9 mouse cellular contexts compared by ENCODE assay signal in genomic region chr4:83794315-83794922, GRCm38 (mm10).
DNase-seq lines count a peak whose midpoint lies in the region; ATAC-seq and TF ChIP-seq lines count a peak whose summit lies in the region.
"Had no signal": no experiment of that assay in that cellular context is flagged by ENCODE, and none has a peak within 500 bp of the region (broad histone marks: within the 10 kb centered on the region; RNA-seq: fewer than 3 reads in every experiment).

No protein-coding gene starts in this region.

- DNase-seq in CH12.LX (ENCODE audit: extremely low read depth): peak; percentile 49
- peak; percentile 74 for DNase-seq in adipocyte (ENCODE audit: low spot score)
- peak; percentile 87 for DNase-seq in embryonic facial prominence, embryonic 11.5 days (ENCODE audit: low spot score)
- peak; percentile 47 to 58 for DNase-seq in heart, postnatal 14 days
- peak; percentile 67 to 75 for DNase-seq in kidney, postnatal 4 days
- peak; percentile 75 for DNase-seq in lung, postnatal 0 days (ENCODE audit: low spot score)
- DNase-seq in retina, postnatal 1 day: peak; percentile 81

- WGBS in embryonic facial prominence, embryonic 11.5 days: 14% methylated on average over 9 of the region's 9 CpGs
- WGBS in lung, postnatal 0 days: 24% methylated on average over 9 of the region's 9 CpGs

- H3K9me3 ChIP-seq in CH12.LX (replicated peaks; ENCODE audit: low read length): no peaks in the 10 kb centered on the region
- no peaks in the 10 kb centered on the region for H3K9me3 ChIP-seq in embryonic facial prominence, embryonic 11.5 days (replicated peaks; ENCODE audit: control insufficient read depth, low read length)
- no peaks in the 10 kb centered on the region for H3K9me3 ChIP-seq in lung, postnatal 0 days (ENCODE audit: low read length)
- H3K9me3 ChIP-seq: limb, embryonic 15.5 days had no signal

- TF ChIP-seq RAD21 in CH12.LX (IDR thresholded peaks at IDR 0.05; ENCODE audit: low read depth, low read length): peak; percentile 76

- H3K27me3 ChIP-seq in CH12.LX (replicated peaks): no peaks in the 10 kb centered on the region
- H3K27me3 ChIP-seq in embryonic facial prominence, embryonic 11.5 days (ENCODE audit: control insufficient read depth, insufficient read depth, low read length): no peaks in the 10 kb centered on the region
- H3K27me3 ChIP-seq in lung, postnatal 0 days (replicated peaks; ENCODE audit: insufficient read depth, low read length): no peaks in the 10 kb centered on the region

- no peak overlapping the region for H3K9ac ChIP-seq in CH12.LX (ENCODE audit: insufficient read depth, low read depth)
- no peak overlapping the region for H3K9ac ChIP-seq in embryonic facial prominence, embryonic 11.5 days (replicated peaks; ENCODE audit: low read length)
- H3K9ac ChIP-seq in lung, postnatal 0 days (replicated peaks; ENCODE audit: low read depth): no peak overlapping the region
- H3K9ac ChIP-seq: limb, embryonic 15.5 days had no signal

- H3K79me2 ChIP-seq in CH12.LX (replicated peaks; ENCODE audit: control insufficient read depth, extremely low read depth, insufficient read depth, poor library complexity, severe bottlenecking): no peaks in the 10 kb centered on the region

- TF ChIP-seq CTCF in CH12.LX (conservative IDR thresholded peaks at IDR 0.05 in 1 of 2, IDR thresholded peaks at IDR 0.05 in 1 of 2; ENCODE audit: low read depth in 2 of 2, low read length in 2 of 2): peak; percentile 58 to 71
- peak; percentile 82 for TF ChIP-seq CTCF in lung, postnatal 0 days (IDR thresholded peaks at IDR 0.05)

- H3K4me2 ChIP-seq in CH12.LX (ENCODE audit: insufficient read depth, low read depth, poor library complexity, severe bottlenecking): no peak overlapping the region
- no peak overlapping the region for H3K4me2 ChIP-seq in embryonic facial prominence, embryonic 11.5 days (ENCODE audit: low read depth, low read length)
- H3K4me2 ChIP-seq in lung, postnatal 0 days (replicated peaks; ENCODE audit: low read depth, low read length): no peak overlapping the region
- H3K4me2 ChIP-seq: limb, embryonic 15.5 days had no signal

- in situ Hi-C loops in CH12.LX (cut with MboI; ENCODE audit: low pct_ligation_motif_present, low pct_unique_long_range_greater_than_20kb, low sequenced_read_pairs): no loop called here

- no peak for TF ChIP-seq EP300 in CH12.LX (IDR thresholded peaks at IDR 0.05; ENCODE audit: low read length)
- TF ChIP-seq EP300 in lung, postnatal 0 days (IDR thresholded peaks at IDR 0.05): no peak

- intact Hi-C loops in heart, postnatal 14 days (cut with DNase I): loop anchor here (2.0 to 10.0 kb wide), 5 partner anchors 110 to 1302 kb away; no protein-coding TSS in a partner anchor

- H3K27ac ChIP-seq in CH12.LX (ENCODE audit: insufficient read depth, low read depth): no peak overlapping the region
- no peak overlapping the region for H3K27ac ChIP-seq in embryonic facial prominence, embryonic 11.5 days (replicated peaks; ENCODE audit: low read depth, low read length)
- no peak overlapping the region for H3K27ac ChIP-seq in lung, postnatal 0 days (ENCODE audit: low read length)
- H3K27ac ChIP-seq: limb, embryonic 15.5 days had no signal

- ATAC-seq in embryonic facial prominence, embryonic 11.5 days (replicated peaks; ENCODE audit: insufficient number of reproducible peaks, low FRiP score, low TSS enrichment, low read depth): 0 out of 2 replicates have a peak, but pooled peaks have one; percentile 34
- no peak for ATAC-seq in lung, postnatal 0 days
- no peak for ATAC-seq in monocyte, adult 5-6 weeks (replicated peaks; ENCODE audit: insufficient number of reproducible peaks, low FRiP score, low TSS enrichment, poor library complexity, severe bottlenecking)

- dilution Hi-C loops in CH12.LX (cut with MboI; ENCODE audit: extremely low pct_ligation_motif_present, extremely low pct_unique_long_range_greater_than_20kb, low sequenced_read_pairs): no loop called here

- H3K36me3 ChIP-seq in CH12.LX (replicated peaks in 1 of 2; ENCODE audit: control insufficient read depth in 1 of 2, insufficient read depth in 1 of 2, low read length in 1 of 2): no peaks in the 10 kb centered on the region
- H3K36me3 ChIP-seq in embryonic facial prominence, embryonic 11.5 days (replicated peaks; ENCODE audit: control insufficient read depth, insufficient read depth, low read depth, low read length): no peaks in the 10 kb centered on the region
- H3K36me3 ChIP-seq in lung, postnatal 0 days (ENCODE audit: insufficient read depth, low read length): no peaks in the 10 kb centered on the region
- H3K36me3 ChIP-seq: limb, embryonic 15.5 days had no signal

- TF ChIP-seq POLR2A in CH12.LX (IDR thresholded peaks at IDR 0.05; ENCODE audit: low read depth, low read length): no peak

- H3K4me1 ChIP-seq in CH12.LX (ENCODE audit: control insufficient read depth in 1 of 2, insufficient read depth in 2 of 2): 0 out of 4 replicates have a peak, but pooled peaks cover 0 to under 1% of the 10 kb centered on the region in 2 experiments
- H3K4me1 ChIP-seq in embryonic facial prominence, embryonic 11.5 days (ENCODE audit: control insufficient read depth, insufficient read depth, low read length): peaks cover 4% of the 10 kb centered on the region; the same call in 1 of the 2 replicates
- H3K4me1 ChIP-seq in lung, postnatal 0 days (ENCODE audit: insufficient read depth, low read depth, low read length): no peaks in the 10 kb centered on the region

- H3K4me3 ChIP-seq in CH12.LX (replicated peaks in 1 of 3; ENCODE audit: low read depth in 2 of 3, low read length in 2 of 3, poor library complexity in 1 of 3): no peak overlapping the region
- H3K4me3 ChIP-seq in embryonic facial prominence, embryonic 11.5 days (ENCODE audit: low read depth, low read length): no peak overlapping the region
- H3K4me3 ChIP-seq in lung, postnatal 0 days (ENCODE audit: low read depth, low read length): no peak overlapping the region
- H3K4me3 ChIP-seq: limb, embryonic 15.5 days had no signal

TF ChIP-seq in CH12.LX, 34 proteins besides CTCF, POLR2A, EP300 and RAD21:
- TF ChIP-seq SMC3 (IDR thresholded peaks at IDR 0.05; ENCODE audit: low read depth, low read length): peak; percentile 49
- TF ChIP-seq JUN (IDR thresholded peaks at IDR 0.05; ENCODE audit: insufficient read depth, low read depth, low read length): no peak
